Mouse (Mus musculus): ENCODE measurements at regions not wholly inside any gene's neighbourhood (a gene's known extent, or its start where the extent isn't known, plus 50 kb on each side); places are given as distances from the start of the nearest gene placed in this dataset.
"Not testable (repeated sequence)": the region's sequence is repeated elsewhere in the genome, so short reads cannot be mapped to it uniquely, and the experiment has no call there.

DNA sequence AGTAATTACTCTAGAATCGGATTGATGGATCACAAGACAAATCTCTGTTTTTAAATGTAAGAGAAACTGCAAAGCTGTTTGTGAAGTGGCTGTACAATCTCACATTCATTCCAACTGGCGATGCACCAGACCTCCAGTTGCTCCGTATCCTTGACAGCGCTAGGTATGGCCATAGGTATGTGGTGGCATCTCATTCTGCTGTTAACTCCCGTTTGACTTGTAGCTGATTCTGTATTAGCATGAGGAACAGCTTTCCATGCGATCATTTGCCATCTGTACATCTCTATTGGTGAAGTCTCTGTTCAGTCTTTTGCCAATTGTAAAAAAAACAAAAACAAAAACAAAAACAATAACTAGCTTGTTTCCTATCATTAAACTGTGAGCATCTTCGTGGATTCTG lies 182.0 kb downstream of the Enc1 start:
- no peak for DNase-seq (ENCODE audit: low spot score)

- DNase-seq (ENCODE audit: low spot score) = no peak
Measured at GRCm38 (mm10) chr13:97421831-97422230, 180.9 kb downstream of the Enc1 start.

- no peak for DNase-seq (ENCODE audit: low spot score)
Measured at GRCm38 (mm10) chr13:97420773-97421172, 179.9 kb downstream of the Enc1 start.

GRCm38 (mm10) chr13:97419100-97419499 lies 178.2 kb downstream of the Enc1 start:
- DNase-seq (ENCODE audit: low spot score) = no peak

- no peak for DNase-seq (ENCODE audit: low spot score)
Measured at GRCm38 (mm10) chr13:97418681-97419080, 177.8 kb downstream of the Enc1 start.

DNA sequence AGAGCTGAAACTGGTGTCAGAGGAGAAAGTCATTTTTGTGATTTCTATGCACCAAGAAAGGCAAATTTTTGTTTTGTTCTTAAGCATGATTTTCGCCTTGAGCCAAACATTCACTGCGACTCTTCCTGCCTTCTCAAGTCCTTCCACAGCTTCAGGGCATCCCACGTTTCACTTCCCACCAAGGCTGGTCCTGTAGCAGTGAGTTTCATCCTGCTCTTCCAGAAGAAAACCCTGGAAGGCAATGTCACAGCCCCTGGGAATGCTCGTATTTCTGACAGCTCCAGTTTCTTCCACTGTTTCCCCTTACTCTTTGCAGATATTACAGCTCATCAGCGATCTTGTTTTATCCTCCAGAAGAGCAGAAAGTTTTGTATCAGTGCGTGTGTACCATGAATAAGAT lies 177.2 kb downstream of the Enc1 start:
- no peak for DNase-seq (ENCODE audit: low spot score)

GRCm38 (mm10) chr13:97415927-97416709 lies 175.2 kb downstream of the Enc1 start:
- DNase-seq (ENCODE audit: low spot score) = no peak

DNA sequence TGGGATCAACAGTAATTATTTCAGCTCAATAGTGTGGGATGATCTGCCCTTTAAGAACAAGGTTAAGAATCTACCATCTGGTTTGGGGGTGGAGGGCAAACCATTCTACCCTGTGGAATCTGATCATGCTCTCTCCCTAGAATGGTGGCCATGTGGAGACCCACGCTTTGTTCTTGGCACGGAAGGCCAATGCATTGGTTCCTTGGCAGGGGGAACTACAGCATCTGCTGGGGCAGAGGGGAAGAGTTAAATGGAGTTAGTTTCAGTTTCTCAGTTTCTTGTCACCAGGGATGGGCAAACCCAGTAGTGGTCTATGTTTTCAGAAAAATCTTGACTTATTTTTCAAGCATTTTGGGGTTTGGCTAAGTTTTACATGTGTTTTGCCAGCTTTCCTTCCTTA lies 174.5 kb downstream of the Enc1 start:
- DNase-seq (ENCODE audit: low spot score) = no peak

DNA sequence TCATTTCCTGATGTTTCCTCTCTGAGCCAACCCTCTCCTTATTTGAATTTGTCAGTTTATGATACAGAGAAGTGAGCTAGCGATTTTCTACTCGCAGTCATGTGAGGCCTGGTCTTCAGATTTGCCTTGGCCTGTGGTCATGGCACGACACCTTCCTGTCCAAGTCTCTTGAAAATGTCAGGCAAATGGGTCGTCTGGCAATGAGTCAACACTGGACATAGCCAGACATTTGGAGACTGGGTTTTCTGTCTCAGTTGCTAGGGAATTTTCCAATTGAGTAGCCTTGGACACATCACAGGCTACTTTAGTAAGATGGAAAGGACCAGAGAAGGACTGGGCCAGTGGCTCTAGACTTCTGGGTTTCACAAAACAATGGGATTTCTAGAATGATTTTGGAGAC lies 171.2 kb downstream of the Enc1 start:
- no peak for DNase-seq (ENCODE audit: low spot score)

GRCm38 (mm10) chr13:97410550-97411201 lies 169.8 kb downstream of the Enc1 start:
- DNase-seq (ENCODE audit: low spot score) = no peak

DNA sequence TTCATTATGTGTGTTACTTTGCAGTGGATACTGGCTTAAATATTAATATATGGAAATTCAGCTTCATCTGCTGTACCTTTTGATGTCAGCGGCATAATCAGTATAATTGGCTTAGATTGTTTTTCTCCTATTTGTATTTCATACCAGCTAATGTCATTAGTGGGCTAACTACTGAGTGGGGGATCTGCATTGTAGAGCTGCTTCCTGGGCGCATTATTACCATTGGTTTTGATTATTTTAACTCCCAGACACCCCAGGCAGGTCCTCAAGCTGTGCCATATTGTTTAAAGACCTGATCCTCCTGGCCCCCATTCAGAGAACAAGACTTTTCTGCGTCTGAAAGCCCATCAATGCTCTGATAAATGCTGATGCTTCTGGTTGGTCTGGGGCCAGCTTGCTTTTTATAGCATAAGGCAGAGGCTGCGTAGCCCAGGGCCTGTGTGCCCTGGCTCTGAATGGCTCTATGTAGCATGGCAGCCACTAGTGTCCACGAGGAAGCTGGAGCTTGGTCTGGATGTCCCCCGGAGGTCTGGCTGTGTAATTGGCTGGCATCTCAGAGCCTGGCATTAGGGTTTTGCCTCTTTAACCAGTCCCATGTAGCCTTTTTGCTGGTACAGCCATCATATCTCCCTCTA lies 169.1 kb downstream of the Enc1 start:
- DNase-seq (ENCODE audit: low spot score) = no peak

DNA sequence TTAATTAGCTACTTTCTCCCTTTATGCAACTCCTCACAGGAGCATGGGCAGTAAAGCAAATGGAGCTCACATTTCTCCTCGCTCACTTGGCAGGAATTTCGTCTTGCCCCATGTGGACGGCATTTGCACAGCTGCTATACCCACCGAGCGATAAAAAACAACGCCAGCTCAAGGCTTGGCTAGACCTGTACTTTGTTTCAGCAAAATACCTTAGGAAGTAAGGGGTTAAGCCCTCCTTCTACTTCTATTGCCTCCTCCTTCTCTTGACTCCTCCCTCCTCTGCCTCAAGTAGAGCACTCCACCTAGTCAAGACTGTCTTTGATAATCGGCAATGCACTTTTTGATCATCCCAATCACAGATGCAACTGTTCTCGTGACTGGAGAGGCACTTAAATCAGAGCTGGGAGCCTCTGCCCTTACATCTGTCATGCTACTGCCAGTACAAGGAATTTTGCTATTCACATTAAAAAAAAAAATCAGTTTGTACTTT lies 168.4 kb downstream of the Enc1 start:
- DNase-seq (ENCODE audit: low spot score) = no peak

GRCm38 (mm10) chr13:97408414-97409290 lies 167.7 kb downstream of the Enc1 start:
- no peak for DNase-seq (ENCODE audit: low spot score)

DNA sequence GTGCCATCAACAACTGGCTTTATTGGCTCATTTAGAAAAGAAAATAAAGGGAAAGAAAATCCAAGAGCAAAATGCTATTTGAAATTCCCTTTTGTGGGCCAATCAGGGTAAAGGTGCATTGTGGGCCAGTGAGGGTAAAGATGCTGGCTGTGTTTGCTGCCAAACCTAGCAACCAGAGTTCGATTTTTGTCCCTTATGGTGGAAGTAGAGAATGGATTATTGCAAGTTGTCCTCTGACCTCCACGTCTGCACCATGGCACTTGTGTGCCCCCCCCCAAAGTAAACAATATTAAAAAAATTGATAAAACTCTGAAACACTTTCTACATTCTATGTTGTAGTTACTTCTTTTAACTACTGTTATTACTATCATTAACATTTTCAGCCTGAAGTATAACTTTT lies 166.9 kb downstream of the Enc1 start:
- DNase-seq (ENCODE audit: low spot score) = no peak

DNA sequence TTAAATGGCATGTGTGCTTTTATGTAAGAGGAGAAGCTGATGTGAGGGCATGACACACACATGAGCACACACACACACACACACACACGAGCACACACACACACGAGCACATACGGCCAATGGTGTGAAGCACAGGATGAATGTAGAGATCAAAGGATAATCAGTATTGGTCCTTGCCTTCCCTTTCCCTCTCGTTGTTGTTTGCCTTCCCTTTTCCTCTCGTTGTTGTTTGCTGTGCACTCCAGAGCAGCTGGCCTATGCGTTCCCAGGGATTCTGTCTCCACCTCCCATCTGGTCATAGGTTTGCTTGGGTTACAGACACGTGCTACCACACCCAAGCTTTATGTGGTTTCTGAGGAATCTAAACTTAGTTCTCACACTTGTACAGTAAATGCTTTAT lies 165.8 kb downstream of the Enc1 start:
- no peak for DNase-seq (ENCODE audit: low spot score)

DNA sequence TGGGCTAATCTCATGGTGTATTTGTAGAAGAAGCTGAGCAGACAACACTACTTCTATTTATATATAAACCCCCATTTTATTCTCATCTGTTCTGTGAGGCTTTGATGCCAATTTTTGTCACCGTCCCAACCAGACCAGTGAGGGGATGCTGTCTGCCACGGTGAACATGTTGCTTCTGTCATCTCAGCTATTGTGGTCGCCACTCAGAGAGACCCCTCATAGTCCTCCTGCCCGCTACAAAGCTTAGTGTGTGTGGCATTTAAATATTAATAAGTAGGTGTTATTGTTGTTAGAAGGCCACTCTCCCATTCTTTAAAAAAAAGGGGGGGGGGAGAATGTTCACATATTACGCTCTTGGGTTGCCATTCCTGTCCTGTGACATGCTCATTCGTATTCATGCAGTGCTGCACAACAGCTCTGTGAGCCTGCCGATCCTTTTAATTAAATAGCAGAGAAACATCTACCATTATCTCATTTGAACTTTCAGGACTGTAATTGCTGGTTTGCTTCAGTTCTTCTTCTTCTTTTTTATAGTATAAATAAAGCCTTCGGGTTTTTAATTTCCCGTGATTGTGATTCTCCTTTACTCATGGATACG lies 161.4 kb downstream of the Enc1 start:
- no peak for DNase-seq (ENCODE audit: low spot score)

DNA sequence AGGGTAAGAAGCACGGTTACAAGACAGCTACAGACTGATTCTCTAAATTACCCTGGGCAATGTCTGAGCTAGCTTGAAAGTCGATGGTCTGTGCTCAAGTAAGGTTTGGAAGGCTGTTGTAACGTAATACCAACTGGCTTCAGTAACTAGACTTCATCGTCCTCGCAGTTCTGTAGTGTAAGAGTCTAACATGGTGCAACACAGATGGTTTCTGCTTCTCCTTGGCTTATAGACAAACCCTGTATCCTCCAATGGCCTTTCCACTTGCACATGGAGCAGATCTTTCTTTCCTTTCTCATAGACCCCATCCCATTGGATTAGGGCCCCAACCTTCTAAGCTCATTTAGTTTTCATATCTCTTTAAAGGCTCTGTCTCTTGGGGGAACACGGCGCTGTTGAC lies 160.7 kb downstream of the Enc1 start:
- DNase-seq (ENCODE audit: low spot score) = no peak

DNA sequence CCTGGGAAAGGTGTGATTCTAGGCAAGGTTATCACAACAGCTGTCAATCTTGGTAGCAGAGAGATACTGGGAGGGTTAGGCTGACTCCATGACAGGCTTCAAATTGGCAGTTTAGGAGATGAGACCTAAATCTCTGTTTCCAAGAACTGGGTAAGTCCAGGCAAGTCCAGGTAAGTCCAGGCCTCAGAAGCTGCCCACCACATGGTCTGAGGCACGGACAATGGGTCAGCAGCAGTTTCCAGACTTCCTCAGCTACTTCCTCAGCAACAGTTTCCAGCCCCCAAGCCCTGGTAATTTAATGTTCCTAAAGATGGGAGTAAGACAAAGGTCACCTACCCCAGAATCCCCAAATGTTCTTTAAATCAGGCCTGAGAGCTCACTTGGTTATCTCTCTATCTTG lies 157.1 kb downstream of the Enc1 start:
- DNase-seq (ENCODE audit: low spot score) = no peak

- no peak for DNase-seq (ENCODE audit: low spot score)
Measured at GRCm38 (mm10) chr13:97396899-97397640, 156.2 kb downstream of the Enc1 start.

DNA sequence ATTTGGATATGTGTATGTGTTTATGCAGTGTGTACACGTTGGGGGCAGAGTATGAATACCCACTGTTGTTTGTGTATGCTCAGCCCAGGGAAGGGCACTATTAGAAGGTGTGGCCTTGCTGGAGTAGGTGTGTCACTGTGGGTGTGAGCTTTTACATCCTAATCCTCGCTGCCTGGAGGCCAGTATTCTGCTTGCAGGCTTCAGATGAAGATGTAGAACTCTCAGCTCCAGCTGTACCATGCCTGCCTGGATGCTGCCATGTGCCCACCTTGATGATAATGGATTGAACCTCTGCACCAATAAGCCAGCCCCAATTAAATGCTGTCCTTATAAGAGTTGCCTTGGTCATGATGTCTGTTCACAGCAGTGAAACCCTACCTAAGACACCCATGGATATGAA lies 155.4 kb downstream of the Enc1 start:
- DNase-seq (ENCODE audit: low spot score) = not testable (repeated sequence)

Measured in ovary, postnatal 10 days (tissue).